Mouse (Mus musculus) splenic B cell, adult 2 months (primary cell): ENCODE data around the gene Itga9.

Experiments
- DNase-seq: peaks from one replicate; pipeline ENCODE4 v3.0.0-alpha.2; 2011; ENCODE audit warnings: low read depth, low spot score
- H3K27me3 ChIP-seq: 2 replicates; pipeline ENCODE4 v1.6.1; 2012; ENCODE audit warnings: mild to moderate bottlenecking, low read length, moderate library complexity, mixed read lengths; ENCODE audit not compliant: control insufficient read depth, poor library complexity, insufficient read depth, severe bottlenecking
- H3K36me3 ChIP-seq: 2 replicates; pipeline ENCODE4 v1.6.1; 2012; ENCODE audit warnings: mild to moderate bottlenecking, low read length, moderate library complexity, mixed read lengths; ENCODE audit not compliant: control insufficient read depth, poor library complexity, insufficient read depth, severe bottlenecking

Itga9 gene

DNA sequence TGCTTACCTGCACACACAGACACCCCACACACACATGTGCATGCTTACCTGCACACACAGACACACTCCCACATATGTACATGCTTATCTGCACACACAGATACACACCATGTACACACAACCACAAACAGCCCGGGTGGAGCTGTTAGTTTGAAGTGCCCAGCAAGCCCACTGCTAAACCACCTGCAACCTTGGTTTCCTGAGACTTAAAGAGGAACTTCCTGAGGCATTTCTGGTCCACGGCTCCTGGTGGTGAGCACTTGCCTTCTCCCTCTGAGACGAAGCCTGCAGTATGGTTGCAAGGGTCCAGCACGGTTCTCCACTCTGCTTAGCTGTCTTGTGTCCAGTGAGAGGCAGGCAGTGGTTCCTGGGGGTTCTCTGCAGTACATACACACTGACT is 14.3 kb downstream of the Itga9 start:
- DNase-seq = no peak
- Histone ChIP-seq H3K36me3 (no peaks in the 10 kb centered on the region), H3K27me3 (no peaks in the 10 kb centered on the region)

- Histone ChIP-seq H3K27me3 (no peaks in the 10 kb centered on the region), H3K36me3 (no peaks in the 10 kb centered on the region)
- no peak for DNase-seq
Measured at GRCm38 (mm10) chr9:118621691-118622090, 15.2 kb downstream of the Itga9 start.

DNA sequence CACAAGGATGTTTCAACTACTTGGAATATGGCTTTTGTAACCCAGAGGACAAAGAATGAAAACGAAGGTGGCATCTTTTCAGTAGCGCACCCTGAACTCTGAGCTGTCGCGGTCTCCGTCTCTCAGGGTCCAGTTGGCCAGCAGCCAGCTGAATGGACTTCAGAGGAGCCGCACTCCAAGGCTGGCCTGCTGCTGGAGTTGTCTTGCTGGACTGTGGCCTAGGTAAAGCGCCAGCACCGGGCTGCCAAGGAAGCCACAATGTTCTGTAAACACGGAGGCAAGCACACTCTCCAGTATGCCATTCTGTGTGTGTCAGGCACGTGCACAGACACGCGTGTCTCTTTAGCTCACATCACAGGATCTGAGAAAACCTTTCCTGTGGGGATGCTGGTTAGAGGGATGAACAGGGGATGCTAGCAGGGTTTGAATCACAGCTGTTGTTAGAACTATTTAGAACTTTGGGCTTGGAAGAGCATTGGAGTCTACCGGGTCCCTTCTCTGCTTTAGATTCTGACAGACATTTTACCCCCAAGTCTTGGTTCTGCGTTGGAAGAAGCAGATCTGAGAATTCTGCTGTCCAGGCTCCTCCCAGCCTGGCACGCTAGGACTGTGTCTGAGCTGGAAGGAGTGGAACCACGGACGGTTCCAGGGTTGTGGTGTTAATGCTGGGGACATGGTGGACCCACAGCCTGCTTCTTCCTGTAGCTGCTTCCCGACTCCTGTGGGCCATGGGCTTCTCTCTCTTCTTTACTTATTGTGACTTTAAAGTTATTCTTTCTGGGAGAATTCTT is 16.1 kb downstream of the Itga9 start:
- Histone ChIP-seq H3K27me3 (no peaks in the 10 kb centered on the region), H3K36me3 (no peaks in the 10 kb centered on the region)
- DNase-seq = no peak

DNA sequence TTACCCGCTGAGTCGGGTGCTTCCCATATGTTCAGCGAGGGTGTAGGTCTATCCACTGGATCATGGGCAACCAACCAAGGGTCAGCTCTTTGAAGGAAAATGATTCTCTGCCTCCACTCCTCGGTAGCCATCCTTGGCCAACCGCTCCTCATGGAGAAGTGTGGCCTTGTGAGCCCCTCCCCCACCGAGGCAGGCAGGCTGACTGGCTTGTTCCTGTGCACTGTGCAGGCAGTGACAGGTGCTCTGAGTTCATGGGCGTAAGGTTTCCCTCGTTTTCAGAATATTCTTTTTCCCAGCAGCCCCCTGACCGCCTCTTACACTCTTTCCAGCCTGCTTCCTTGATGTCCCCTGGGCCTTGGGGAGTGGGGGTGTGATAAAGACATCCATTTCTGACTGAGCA is 17.0 kb downstream of the Itga9 start:
- no peak for DNase-seq
- Histone ChIP-seq H3K27me3 (no peaks in the 10 kb centered on the region), H3K36me3 (no peaks in the 10 kb centered on the region)

DNA sequence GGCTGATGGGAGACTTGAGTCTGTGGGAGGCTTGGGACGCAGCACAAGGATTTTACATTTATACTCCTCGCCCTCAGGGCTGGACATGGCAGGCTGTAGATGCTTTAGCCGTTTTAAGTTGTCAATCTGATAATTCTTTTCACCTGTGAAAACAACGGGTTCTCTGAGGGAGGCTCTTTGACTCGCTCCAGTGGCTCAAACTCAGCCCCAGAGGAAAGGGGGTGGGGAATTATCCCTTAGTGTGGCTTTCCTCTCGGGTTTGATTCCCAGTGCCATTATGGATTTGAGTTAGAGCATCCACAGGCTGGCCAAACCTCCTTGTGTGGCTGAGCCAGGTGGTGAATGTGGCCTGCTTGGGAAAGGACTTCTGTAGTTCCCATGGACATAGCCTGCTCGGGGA is 17.7 kb downstream of the Itga9 start:
- H3K27me3 ChIP-seq = no peaks in the 10 kb centered on the region
- no peaks in the 10 kb centered on the region for H3K36me3 ChIP-seq
- no peak for DNase-seq

DNA sequence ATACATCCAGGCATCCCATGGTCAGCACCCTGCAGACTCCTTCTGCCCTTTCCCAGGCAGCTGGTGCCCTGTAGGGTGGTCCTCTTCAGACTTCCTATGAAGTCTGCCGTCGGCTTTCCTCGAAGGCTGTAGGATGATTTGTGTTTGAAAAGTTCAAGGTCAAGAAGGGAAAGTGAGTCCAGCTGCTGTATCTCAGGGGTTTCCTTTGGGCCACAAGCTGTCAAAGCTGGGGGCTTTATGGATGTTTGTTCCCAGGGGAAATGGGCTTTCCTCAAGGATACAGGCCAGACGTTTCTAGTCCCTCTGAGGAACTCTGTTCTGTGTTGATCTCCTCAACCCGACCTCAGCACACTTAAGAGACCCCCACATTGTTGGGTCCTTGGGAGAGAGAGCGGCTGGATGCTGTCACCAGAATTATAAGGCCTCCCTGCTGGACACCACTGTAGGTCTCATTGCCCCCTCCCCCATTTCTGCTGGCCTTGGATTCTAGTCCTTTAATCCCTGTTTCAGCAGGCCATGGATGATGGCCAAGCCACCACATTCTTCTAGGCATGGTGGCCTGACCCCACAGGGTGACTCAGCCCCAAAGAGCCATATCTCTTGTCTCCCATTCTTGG is 23.4 kb downstream of the Itga9 start:
- Histone ChIP-seq H3K27me3 (no peaks in the 10 kb centered on the region), H3K36me3 (no peaks in the 10 kb centered on the region)
- DNase-seq = no peak

- DNase-seq = no peak
Measured at GRCm38 (mm10) chr9:118631775-118632757, 25.6 kb downstream of the Itga9 start.

GRCm38 (mm10) chr9:118632758-118633143 is 26.3 kb downstream of the Itga9 start:
- DNase-seq = no peak
- no peaks in the 10 kb centered on the region for H3K27me3 ChIP-seq

More at GRCm38 (mm10) chr9:118631775-118632757, 25.6 kb downstream of the Itga9 start:
- Histone ChIP-seq H3K36me3 (no peaks in the 10 kb centered on the region; the same call in 1 of the 2 replicates), H3K27me3 (no peaks in the 10 kb centered on the region)

GRCm38 (mm10) chr9:118638642-118639210 is 32.2 kb downstream of the Itga9 start:
- no peak for DNase-seq
- no peaks in the 10 kb centered on the region; the same call in 1 of the 2 replicates for H3K36me3 ChIP-seq
- H3K27me3 ChIP-seq = no peaks in the 10 kb centered on the region

More at GRCm38 (mm10) chr9:118632758-118633143, 26.3 kb downstream of the Itga9 start:
- H3K36me3 ChIP-seq = no peaks in the 10 kb centered on the region; the same call in 1 of the 2 replicates

DNA sequence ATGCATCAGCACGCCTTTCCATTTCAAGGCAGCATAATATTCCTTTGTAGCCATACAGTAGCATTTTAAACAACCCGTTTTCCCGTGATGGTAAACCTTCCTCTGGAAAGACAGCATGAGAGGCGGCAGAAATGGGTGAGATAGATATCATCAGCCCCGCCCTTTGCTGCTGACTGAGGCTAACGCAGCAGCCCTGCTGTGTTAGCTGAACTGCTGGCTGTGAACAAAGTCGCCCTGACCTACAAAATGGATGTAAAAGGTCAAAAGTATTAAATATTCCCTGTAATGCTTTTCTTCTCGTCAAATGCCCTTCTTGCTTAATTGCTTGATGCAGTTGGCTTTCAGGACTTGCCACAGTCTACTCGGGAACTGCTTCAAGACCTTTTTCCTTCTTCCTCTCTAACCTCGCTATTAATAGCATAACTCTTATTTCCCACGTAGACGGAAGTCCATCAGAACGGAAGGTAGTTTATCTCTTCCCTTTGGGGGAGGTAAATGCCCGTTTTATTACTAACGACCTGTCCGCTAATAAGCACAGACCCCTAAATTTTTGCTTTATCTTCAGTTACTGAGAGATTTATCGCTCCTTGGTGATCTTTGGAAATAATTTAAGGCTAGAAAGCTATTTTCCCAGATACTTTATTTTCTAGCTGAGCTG is 39.3 kb downstream of the Itga9 start:
- no peak for DNase-seq
- Histone ChIP-seq H3K27me3 (no peaks in the 10 kb centered on the region), H3K36me3 (no peaks in the 10 kb centered on the region)

DNA sequence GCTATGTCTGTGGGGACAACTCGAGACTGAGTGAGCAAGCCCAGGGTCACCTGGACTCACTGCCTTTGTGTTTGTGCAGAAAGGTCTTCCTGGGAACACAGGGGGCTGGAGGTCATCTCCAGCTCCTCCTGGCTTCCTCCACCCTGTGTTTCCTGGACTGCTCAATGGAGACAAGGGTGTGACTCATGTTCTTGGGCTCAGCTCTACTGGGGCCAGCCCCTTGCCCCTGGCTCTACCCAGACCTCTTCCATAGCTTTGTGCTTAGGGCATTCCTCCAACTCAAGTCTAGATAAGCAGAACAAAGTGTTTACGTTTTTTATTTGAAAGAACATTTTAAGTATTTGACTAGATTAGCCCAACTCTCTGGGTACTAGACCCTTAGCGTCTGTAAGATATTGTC is 41.0 kb downstream of the Itga9 start:
- no peaks in the 10 kb centered on the region for H3K27me3 ChIP-seq
- H3K36me3 ChIP-seq = no peaks in the 10 kb centered on the region
- DNase-seq = no peak

GRCm38 (mm10) chr9:118650976-118651375 is 44.5 kb downstream of the Itga9 start:
- DNase-seq = no peak
- Histone ChIP-seq H3K27me3 (no peaks in the 10 kb centered on the region), H3K36me3 (no peaks in the 10 kb centered on the region)

- Histone ChIP-seq H3K36me3 (no peaks in the 10 kb centered on the region), H3K27me3 (no peaks in the 10 kb centered on the region)
- no peak for DNase-seq
Measured at GRCm38 (mm10) chr9:118651939-118652338, 45.4 kb downstream of the Itga9 start.

GRCm38 (mm10) chr9:118653436-118653835 is 46.9 kb downstream of the Itga9 start:
- Histone ChIP-seq H3K27me3 (no peaks in the 10 kb centered on the region), H3K36me3 (no peaks in the 10 kb centered on the region)
- no peak for DNase-seq
